ENCODE assay signal across 8 mouse cellular contexts in the genomic region with DNA sequence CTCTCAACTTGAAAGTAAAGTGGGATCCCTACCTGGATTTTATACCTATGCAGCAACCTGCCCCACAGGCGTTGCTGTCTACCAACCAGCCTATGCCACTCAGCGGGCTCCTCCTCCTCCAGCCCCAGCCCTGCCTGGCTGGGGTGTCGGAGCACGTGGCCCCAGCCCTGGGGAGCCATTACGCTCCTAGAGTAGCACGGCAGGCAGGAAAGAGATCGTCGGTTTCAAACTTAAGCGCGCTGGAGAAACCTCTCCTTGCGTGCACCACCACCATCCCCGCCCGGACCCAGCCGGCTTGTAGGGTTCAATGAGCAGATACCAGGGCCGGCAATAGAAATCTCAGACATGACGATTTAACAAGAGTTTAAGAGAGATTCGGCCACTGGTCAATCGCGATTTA. TPM values are rescaled to one million over a fixed set of nuclear protein-coding genes. Genes with fewer than 3 reads are reported as not detected.
DNase-seq lines count a peak whose midpoint lies in the region; ATAC-seq and TF ChIP-seq lines count a peak whose summit lies in the region.

No protein-coding gene starts in this region.

- peaks cover 47% of the 10 kb centered on the region for H3K79me3 ChIP-seq in C2C12 (ENCODE audit: low read depth)

- H3K79me2 ChIP-seq in C2C12 (ENCODE audit: control insufficient read depth, insufficient read depth): peaks cover 64% of the 10 kb centered on the region

- H3K27me3 ChIP-seq in C2C12 (ENCODE audit: control insufficient read depth, insufficient read depth, insufficient read length): no peaks in the 10 kb centered on the region
- no peaks in the 10 kb centered on the region for H3K27me3 ChIP-seq in heart, embryonic 11.5 days (ENCODE audit: control insufficient read depth, insufficient read depth, low read length)
- H3K27me3 ChIP-seq in kidney, embryonic 15.5 days: no peaks in the 10 kb centered on the region
- no peaks in the 10 kb centered on the region for H3K27me3 ChIP-seq in limb, embryonic 14.5 days (ENCODE audit: control insufficient read depth, insufficient read depth, low read length)
- no peaks in the 10 kb centered on the region; the same call in 1 of the 2 replicates for H3K27me3 ChIP-seq in midbrain, embryonic 15.5 days (replicated peaks)

- DNase-seq in brain, adult 2 months (ENCODE audit: low read depth, low spot score): peak; percentile 76
- DNase-seq in limb, embryonic 14.5 days (ENCODE audit: low spot score): peak; percentile 69
- peak; percentile 48 to 76 for DNase-seq in spleen, postnatal 10 days (ENCODE audit: low spot score in 2 of 2)

- no peak for TF ChIP-seq POLR2A in limb, embryonic 14.5 days (IDR thresholded peaks at IDR 0.05; ENCODE audit: borderline replicate concordance, extremely low read depth, insufficient read depth, insufficient read length)

- H3K27ac ChIP-seq in heart, embryonic 11.5 days (ENCODE audit: low read depth, low read length): peak overlapping the region; percentile 91
- H3K27ac ChIP-seq in kidney, embryonic 15.5 days: peak overlapping the region; percentile 95
- peak overlapping the region; percentile 93 for H3K27ac ChIP-seq in limb, embryonic 14.5 days (replicated peaks; ENCODE audit: low read depth, low read length)
- peak overlapping the region; percentile 96 for H3K27ac ChIP-seq in midbrain, embryonic 15.5 days

- H3K36me3 ChIP-seq in C2C12 (ENCODE audit: control insufficient read depth, insufficient read depth): peaks cover 17% of the 10 kb centered on the region
- no peaks in the 10 kb centered on the region for H3K36me3 ChIP-seq in heart, embryonic 11.5 days (ENCODE audit: control insufficient read depth, insufficient read depth, low read length)
- H3K36me3 ChIP-seq in kidney, embryonic 15.5 days: peaks cover 4% of the 10 kb centered on the region; the same call in 1 of the 2 replicates
- no peaks in the 10 kb centered on the region for H3K36me3 ChIP-seq in limb, embryonic 14.5 days (ENCODE audit: control insufficient read depth, insufficient read depth, low read length)
- no peaks in the 10 kb centered on the region for H3K36me3 ChIP-seq in midbrain, embryonic 15.5 days (replicated peaks)

- peak overlapping the region; percentile 93 for H3K4me3 ChIP-seq in C2C12 (ENCODE audit: insufficient read depth, poor library complexity, severe bottlenecking)
- H3K4me3 ChIP-seq in heart, embryonic 11.5 days (ENCODE audit: low read depth, low read length): peak overlapping the region; percentile 65
- peak overlapping the region; percentile 75 for H3K4me3 ChIP-seq in kidney, embryonic 15.5 days (replicated peaks)
- H3K4me3 ChIP-seq in limb, embryonic 14.5 days (replicated peaks; ENCODE audit: low read length): peak overlapping the region; percentile 81
- peak overlapping the region; percentile 89 for H3K4me3 ChIP-seq in midbrain, embryonic 15.5 days

- H3K9me3 ChIP-seq in heart, embryonic 11.5 days (replicated peaks; ENCODE audit: control insufficient read depth, low read length): no peaks in the 10 kb centered on the region
- H3K9me3 ChIP-seq in kidney, embryonic 15.5 days (replicated peaks): no peaks in the 10 kb centered on the region
- H3K9me3 ChIP-seq in limb, embryonic 14.5 days (ENCODE audit: control insufficient read depth, low read length): no peaks in the 10 kb centered on the region
- no peaks in the 10 kb centered on the region for H3K9me3 ChIP-seq in midbrain, embryonic 15.5 days

- H3K9ac ChIP-seq in heart, embryonic 11.5 days (ENCODE audit: low read depth, low read length): peak overlapping the region; percentile 90
- peak overlapping the region; percentile 71 for H3K9ac ChIP-seq in kidney, embryonic 15.5 days
- H3K9ac ChIP-seq in limb, embryonic 14.5 days (ENCODE audit: low read depth, low read length, severe bottlenecking): peak overlapping the region; percentile 77
- H3K9ac ChIP-seq in midbrain, embryonic 15.5 days: peak overlapping the region; percentile 68

- H3ac ChIP-seq in C2C12 (ENCODE audit: control insufficient read depth, insufficient read length, low read depth): peak overlapping the region; percentile 91

- H3K4me2 ChIP-seq in heart, embryonic 11.5 days: peak overlapping the region; percentile 96
- peak overlapping the region; percentile 95 for H3K4me2 ChIP-seq in kidney, embryonic 15.5 days
- H3K4me2 ChIP-seq in limb, embryonic 14.5 days (replicated peaks; ENCODE audit: low read depth, low read length, severe bottlenecking): peak overlapping the region; percentile 78
- peak overlapping the region; percentile 69 for H3K4me2 ChIP-seq in midbrain, embryonic 15.5 days

- TF ChIP-seq CTCF in C2C12 (IDR thresholded peaks at IDR 0.05; ENCODE audit: control insufficient read depth, insufficient read depth, insufficient read length): no peak

- peaks cover 21% of the 10 kb centered on the region for H3K4me1 ChIP-seq in heart, embryonic 11.5 days (ENCODE audit: control insufficient read depth, insufficient read depth, low read length)
- H3K4me1 ChIP-seq in kidney, embryonic 15.5 days: peaks cover 44% of the 10 kb centered on the region
- peaks cover 31% of the 10 kb centered on the region for H3K4me1 ChIP-seq in limb, embryonic 14.5 days (ENCODE audit: control insufficient read depth, insufficient read depth, low read length)
- peaks cover 22% of the 10 kb centered on the region for H3K4me1 ChIP-seq in midbrain, embryonic 15.5 days

- under 1% methylated on average over 19 of the region's 19 CpGs for WGBS in heart, embryonic 11.5 days (ENCODE audit: insufficient replicate concordance)
- WGBS in kidney, embryonic 15.5 days: 1% methylated on average over 19 of the region's 19 CpGs
- WGBS in limb, embryonic 14.5 days: 0% methylated on average over 19 of the region's 19 CpGs
- WGBS in midbrain, embryonic 15.5 days: under 1% methylated on average over 19 of the region's 19 CpGs

- peak; percentile 64 for ATAC-seq in erythroblast, adult 5-6 weeks (replicated peaks; ENCODE audit: low FRiP score, poor library complexity, severe bottlenecking)
- peak; percentile 71 for ATAC-seq in heart, embryonic 11.5 days (replicated peaks; ENCODE audit: insufficient number of reproducible peaks, low FRiP score, low TSS enrichment)
- peak; percentile 69 for ATAC-seq in kidney, embryonic 15.5 days (replicated peaks; ENCODE audit: low FRiP score)
- ATAC-seq in limb, embryonic 14.5 days (ENCODE audit: low FRiP score, low read depth): 0 out of 2 replicates have a peak, but pooled peaks have one; percentile 4
- peak; percentile 65 for ATAC-seq in midbrain, embryonic 15.5 days (replicated peaks)

TF ChIP-seq in C2C12, 6 proteins besides CTCF, POLR2A, EP300 and RAD21:
- TF ChIP-seq USF1 (IDR thresholded peaks at IDR 0.05; ENCODE audit: low read depth) (peak; percentile 83), CEBPB (IDR thresholded peaks at IDR 0.05; ENCODE audit: low read depth) (no peak), MAX (IDR thresholded peaks at IDR 0.05) (peak; percentile 98), MYOG (IDR thresholded peaks at IDR 0.05; ENCODE audit: control insufficient read depth, extremely low read depth, insufficient read length) (no peak)

RNA-seq across cellular contexts. Expression of a gene that starts 1.7 kb away (rescaled TPM):
- 19.0 TPM for polyA plus RNA-seq in C2C12 (2012; fragmentation: generic; extraction: Trizol)
- total RNA-seq in erythroblast, adult 5-6 weeks (2015; ENCODE audit: low replicate concordance): 3.1 and 14.4 TPM in 2 replicates
- total RNA-seq in erythroblast, adult 5-6 weeks (2017; ENCODE audit: low replicate concordance): 4.6 and 5.9 TPM in 2 replicates
- polyA plus RNA-seq in heart, embryonic 11.5 days (2014; fragmentation: Nextera tagmentation; extraction: Ambion mirVana): 7.3 and 9.4 TPM in 2 replicates
- 24.6 and 25.7 TPM in 2 replicates for polyA plus RNA-seq in kidney, embryonic 15.5 days (2015; fragmentation: Nextera tagmentation; extraction: Ambion mirVana)
- polyA plus RNA-seq in limb, embryonic 14.5 days (2012; rRNA removed): 29.9 and 31.5 TPM in 2 replicates
- 19.6 and 22.8 TPM in 2 replicates for polyA plus RNA-seq in limb, embryonic 14.5 days (2014; fragmentation: Nextera tagmentation; extraction: Ambion mirVana)
- 8.1 and 8.4 TPM in 2 replicates for polyA plus RNA-seq in midbrain, embryonic 15.5 days (2015; fragmentation: Nextera tagmentation; extraction: Ambion mirVana)

RNA-seq across cellular contexts. Expression of a gene that starts 16.3 kb away (rescaled TPM):
- 11.4 TPM for polyA plus RNA-seq in C2C12 (2012; fragmentation: generic; extraction: Trizol)
- total RNA-seq in erythroblast, adult 5-6 weeks (2015; ENCODE audit: low replicate concordance): 1.0 and 1.3 TPM in 2 replicates
- 1.3 and 10.3 TPM in 2 replicates for total RNA-seq in erythroblast, adult 5-6 weeks (2017; ENCODE audit: low replicate concordance)
- 147 and 191 TPM in 2 replicates for polyA plus RNA-seq in heart, embryonic 11.5 days (2014; fragmentation: Nextera tagmentation; extraction: Ambion mirVana)
- polyA plus RNA-seq in kidney, embryonic 15.5 days (2015; fragmentation: Nextera tagmentation; extraction: Ambion mirVana): 19.2 and 23.8 TPM in 2 replicates
- 40.7 and 44.2 TPM in 2 replicates for polyA plus RNA-seq in limb, embryonic 14.5 days (2012; rRNA removed)
- polyA plus RNA-seq in limb, embryonic 14.5 days (2014; fragmentation: Nextera tagmentation; extraction: Ambion mirVana): 47.3 and 53.7 TPM in 2 replicates
- 25.4 and 29.3 TPM in 2 replicates for polyA plus RNA-seq in midbrain, embryonic 15.5 days (2015; fragmentation: Nextera tagmentation; extraction: Ambion mirVana)

RNA-seq across cellular contexts. Expression of a gene that starts 36.6 kb away (rescaled TPM):
- 23.6 TPM for polyA plus RNA-seq in C2C12 (2012; fragmentation: generic; extraction: Trizol)
- not detected in 2 replicates for total RNA-seq in erythroblast, adult 5-6 weeks (2015; ENCODE audit: low replicate concordance)
- total RNA-seq in erythroblast, adult 5-6 weeks (2017; ENCODE audit: low replicate concordance): not detected in 2 replicates
- 19.3 and 23.3 TPM in 2 replicates for polyA plus RNA-seq in heart, embryonic 11.5 days (2014; fragmentation: Nextera tagmentation; extraction: Ambion mirVana)
- 41.2 and 43.8 TPM in 2 replicates for polyA plus RNA-seq in kidney, embryonic 15.5 days (2015; fragmentation: Nextera tagmentation; extraction: Ambion mirVana)
- 83.8 and 110 TPM in 2 replicates for polyA plus RNA-seq in limb, embryonic 14.5 days (2012; rRNA removed)
- 45.9 and 53.3 TPM in 2 replicates for polyA plus RNA-seq in limb, embryonic 14.5 days (2014; fragmentation: Nextera tagmentation; extraction: Ambion mirVana)
- 12.3 and 17.3 TPM in 2 replicates for polyA plus RNA-seq in midbrain, embryonic 15.5 days (2015; fragmentation: Nextera tagmentation; extraction: Ambion mirVana)

Comparison
In these comparisons a context has a peak if more than half of its experiments do, and no peak if none do; other contexts are left out.
1. Peak in every context shown above with its lines: DNase-seq, ATAC-seq, H3K4me3 ChIP-seq and H3K27ac ChIP-seq.
2. ATAC-seq: peak in every context shown above with its lines; median percentile 71 in heart, embryonic 11.5 days; 69 in kidney, embryonic 15.5 days; 65 in midbrain, embryonic 15.5 days; 64 in erythroblast, adult 5-6 weeks; 4 in limb, embryonic 14.5 days.